Mouse (Mus musculus): ENCODE results near the gene Syne1. TPM values are rescaled to one million over a fixed set of nuclear protein-coding genes. Genes with fewer than 3 reads are reported as not detected.

Gene Syne1
- total and polyA plus RNA-seq, 3 experiments = 5.3 to 6.8 TPM; not detected in 1

DNA sequence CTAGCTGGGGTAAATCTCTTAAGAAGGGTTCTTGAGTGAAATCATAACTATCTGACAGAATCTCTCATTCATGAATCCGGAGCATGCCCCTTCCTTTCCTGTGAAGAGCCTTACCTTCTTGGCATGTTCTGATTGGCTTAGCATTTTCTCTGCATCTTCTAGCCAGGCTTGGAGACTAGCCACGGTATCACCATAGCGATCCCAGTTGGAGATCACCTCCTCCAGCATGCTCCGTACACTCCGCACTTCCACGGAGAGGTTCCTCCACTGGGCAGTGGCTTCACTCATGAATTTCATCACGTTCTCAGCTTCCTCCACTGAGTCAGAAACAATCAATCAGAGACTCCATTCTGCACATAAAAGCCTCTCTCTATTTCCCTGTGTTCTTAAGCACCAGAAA is 190.7 kb downstream of the Syne1 start:
- peaks cover 0 to 2% of the 10 kb centered on the region in 2 experiments; a peak in 1 of 4 replicates for H3K27me3 ChIP-seq (ENCODE audit: control insufficient read depth in 1 of 2, insufficient read depth in 2 of 2, low read length in 2 of 2)
- no peaks in the 10 kb centered on the region for H3K36me3 ChIP-seq (ENCODE audit: control insufficient read depth in 1 of 2, insufficient read depth in 2 of 2, low read length in 2 of 2)
- no peak overlapping the region for H3K27ac ChIP-seq (ENCODE audit: control insufficient read depth, low read depth, low read length)
- no peak for TF ChIP-seq SIN3A (IDR thresholded peaks at IDR 0.05; ENCODE audit: low read length)
- TF ChIP-seq TAL1 (IDR thresholded peaks at IDR 0.05; ENCODE audit: low read length) = no peak
- TF ChIP-seq CHD2 (IDR thresholded peaks at IDR 0.05; ENCODE audit: low read length) = no peak
- no peak for TF ChIP-seq POLR2A (IDR thresholded peaks at IDR 0.05; ENCODE audit: control insufficient read depth in 1 of 2, insufficient read depth in 1 of 2, low read depth in 1 of 2, low read length in 2 of 2, poor library complexity in 1 of 2)
- TF ChIP-seq GABPA (IDR thresholded peaks at IDR 0.05; ENCODE audit: low read depth, low read length) = no peak
- no peak for TF ChIP-seq ETS1 (IDR thresholded peaks at IDR 0.05; ENCODE audit: low read depth, low read length)
- TF ChIP-seq RAD21 (IDR thresholded peaks at IDR 0.05; ENCODE audit: low read depth, low read length) = no peak
- no peak for TF ChIP-seq ZMIZ1 (IDR thresholded peaks at IDR 0.05; ENCODE audit: low read depth, low read length)
- no peak for TF ChIP-seq MYB (IDR thresholded peaks at IDR 0.05; ENCODE audit: low read depth, low read length)
- no peak for TF ChIP-seq SMC3 (IDR thresholded peaks at IDR 0.05; ENCODE audit: low read depth, low read length)
- no peak overlapping the region for H3K9ac ChIP-seq (ENCODE audit: control insufficient read depth, low read depth, low read length, poor library complexity, severe bottlenecking)
- no peaks in the 10 kb centered on the region for H3K9me3 ChIP-seq (replicated peaks; ENCODE audit: insufficient read depth, low read length)
- no peaks in the 10 kb centered on the region for H3K79me2 ChIP-seq (ENCODE audit: control insufficient read depth, insufficient read depth, low read length, poor library complexity)
- no peak overlapping the region for H3K4me3 ChIP-seq (ENCODE audit: control insufficient read depth in 1 of 2, insufficient read depth in 1 of 2, low read depth in 2 of 2, low read length in 2 of 2)
- no peaks in the 10 kb centered on the region for H3K4me1 ChIP-seq (ENCODE audit: control insufficient read depth in 1 of 2, insufficient read depth in 2 of 2, low read length in 2 of 2)
- DNase-seq (ENCODE audit: low read depth, low spot score) = no peak

DNA sequence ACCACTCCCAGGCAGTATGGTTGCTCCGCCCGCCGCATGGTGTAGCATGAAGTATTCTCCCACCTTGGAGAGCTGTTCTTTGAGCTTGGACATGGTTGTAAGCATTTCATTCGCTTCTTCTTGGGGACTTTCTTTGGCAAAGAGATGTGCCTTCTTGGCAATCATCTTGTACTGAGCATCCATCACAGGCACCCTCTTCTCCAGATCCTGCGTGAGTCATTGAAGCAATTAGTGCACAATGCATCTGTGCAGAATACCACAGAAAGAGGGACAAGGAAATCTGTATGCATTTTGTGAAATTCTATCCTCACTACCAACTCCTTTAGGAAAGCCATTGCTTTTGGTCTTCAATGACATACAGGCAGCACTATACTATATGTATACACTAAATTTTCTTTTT is 194.7 kb downstream of the Syne1 start:
- no peaks in the 10 kb centered on the region for H3K27me3 ChIP-seq (ENCODE audit: control insufficient read depth in 1 of 2, insufficient read depth in 2 of 2, low read length in 2 of 2)
- no peaks in the 10 kb centered on the region for H3K9me3 ChIP-seq (replicated peaks; ENCODE audit: insufficient read depth, low read length)
- H3K79me2 ChIP-seq (ENCODE audit: control insufficient read depth, insufficient read depth, low read length, poor library complexity) = no peaks in the 10 kb centered on the region
- no peak overlapping the region for H3K9ac ChIP-seq (ENCODE audit: control insufficient read depth, low read depth, low read length, poor library complexity, severe bottlenecking)
- no peak for DNase-seq (ENCODE audit: low read depth, low spot score)
- H3K27ac ChIP-seq (ENCODE audit: control insufficient read depth, low read depth, low read length) = no peak overlapping the region
- no peak overlapping the region for H3K4me3 ChIP-seq (ENCODE audit: control insufficient read depth in 1 of 2, insufficient read depth in 1 of 2, low read depth in 2 of 2, low read length in 2 of 2)
- H3K36me3 ChIP-seq (ENCODE audit: control insufficient read depth in 1 of 2, insufficient read depth in 2 of 2, low read length in 2 of 2) = no peaks in the 10 kb centered on the region
- TF ChIP-seq MXI1 (IDR thresholded peaks at IDR 0.05; ENCODE audit: low read depth, low read length) (no peak), ZKSCAN1 (IDR thresholded peaks at IDR 0.05; ENCODE audit: low read depth, low read length) (no peak), MYC (IDR thresholded peaks at IDR 0.05; ENCODE audit: low read depth, low read length) (no peak), MAX (IDR thresholded peaks at IDR 0.05; ENCODE audit: low read length) (no peak), CHD1 (IDR thresholded peaks at IDR 0.05; ENCODE audit: low read depth, low read length) (no peak)
- H3K4me1 ChIP-seq (ENCODE audit: control insufficient read depth in 1 of 2, insufficient read depth in 2 of 2, low read length in 2 of 2) = no peaks in the 10 kb centered on the region

DNA sequence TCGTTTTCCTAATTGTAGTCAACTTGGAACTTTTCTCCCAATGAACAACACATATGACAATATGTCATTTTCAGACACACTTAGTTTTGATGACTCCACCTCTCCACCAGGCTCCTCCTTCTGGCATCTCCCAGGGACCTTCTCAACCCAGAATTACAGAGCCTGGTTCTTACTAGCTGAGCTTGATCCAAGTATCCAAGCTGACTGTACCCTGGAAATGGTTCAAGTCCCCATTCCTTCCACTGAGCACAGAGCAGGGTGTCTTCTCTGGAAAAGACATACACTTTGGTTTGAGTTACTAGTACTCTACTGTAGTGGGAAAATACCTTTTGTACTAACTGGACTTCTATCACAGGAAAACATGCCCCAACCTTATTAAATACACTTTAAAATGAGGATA is 197.9 kb downstream of the Syne1 start:
- no peak for DNase-seq (ENCODE audit: low read depth, low spot score)
- TF ChIP-seq MAFK (IDR thresholded peaks at IDR 0.05; ENCODE audit: borderline replicate concordance, low read depth, low read length) (no peak), ZMIZ1 (IDR thresholded peaks at IDR 0.05; ENCODE audit: low read depth, low read length) (no peak), KAT2A (conservative IDR thresholded peaks at IDR 0.05; ENCODE audit: low read depth, low read length) (no peak), BHLHE40 (IDR thresholded peaks at IDR 0.05; ENCODE audit: borderline replicate concordance, low read depth, low read length) (no peak), UBTF (IDR thresholded peaks at IDR 0.05; ENCODE audit: borderline replicate concordance, insufficient read depth, low read depth, low read length) (no peak), GATA1 (IDR thresholded peaks at IDR 0.05; ENCODE audit: low read depth, low read length) (no peak), TAL1 (IDR thresholded peaks at IDR 0.05; ENCODE audit: low read length) (no peak), USF1 (IDR thresholded peaks at IDR 0.05; ENCODE audit: low read depth, low read length) (no peak), RAD21 (IDR thresholded peaks at IDR 0.05; ENCODE audit: low read depth, low read length) (no peak), POLR2AphosphoS2 (IDR thresholded peaks at IDR 0.05; ENCODE audit: low read length) (no peak), CTCF (IDR thresholded peaks at IDR 0.05 in 2 of 3, conservative IDR thresholded peaks at IDR 0.05 in 1 of 3; ENCODE audit: control insufficient read depth in 1 of 3, insufficient read depth in 1 of 3, low read depth in 2 of 3, low read length in 3 of 3, poor library complexity in 1 of 3, severe bottlenecking in 1 of 3) (no peak), ZC3H11A (IDR thresholded peaks at IDR 0.05; ENCODE audit: low read depth, low read length) (no peak), NRF1 (IDR thresholded peaks at IDR 0.05; ENCODE audit: insufficient read depth, low read depth, low read length, poor library complexity, severe bottlenecking) (no peak), CHD1 (IDR thresholded peaks at IDR 0.05; ENCODE audit: low read depth, low read length) (no peak)
- Histone ChIP-seq H3K27me3 (ENCODE audit: control insufficient read depth in 1 of 2, insufficient read depth in 2 of 2, low read length in 2 of 2) (no peaks in the 10 kb centered on the region), H3K4me1 (ENCODE audit: control insufficient read depth in 1 of 2, insufficient read depth in 2 of 2, low read length in 2 of 2) (no peaks in the 10 kb centered on the region), H3K9me3 (replicated peaks; ENCODE audit: insufficient read depth, low read length) (no peaks in the 10 kb centered on the region), H3K4me3 (ENCODE audit: control insufficient read depth in 1 of 2, insufficient read depth in 1 of 2, low read depth in 2 of 2, low read length in 2 of 2) (no peak overlapping the region), H3K79me2 (ENCODE audit: control insufficient read depth, insufficient read depth, low read length, poor library complexity) (no peaks in the 10 kb centered on the region), H3K9ac (ENCODE audit: control insufficient read depth, low read depth, low read length, poor library complexity, severe bottlenecking) (no peak overlapping the region), H3K27ac (ENCODE audit: control insufficient read depth, low read depth, low read length) (no peak overlapping the region), H3K36me3 (ENCODE audit: control insufficient read depth in 1 of 2, insufficient read depth in 2 of 2, low read length in 2 of 2) (no peaks in the 10 kb centered on the region)

Data from MEL (cell line).